Mouse (Mus musculus): ENCODE measurements around the gene Tbc1d24. TPM values are rescaled to one million over a fixed set of nuclear protein-coding genes. Genes with fewer than 3 reads are reported as not detected.

The Tbc1d24 gene
- polyA plus RNA-seq, 1 experiment from 2014 or later: 30.7 TPM

DNA sequence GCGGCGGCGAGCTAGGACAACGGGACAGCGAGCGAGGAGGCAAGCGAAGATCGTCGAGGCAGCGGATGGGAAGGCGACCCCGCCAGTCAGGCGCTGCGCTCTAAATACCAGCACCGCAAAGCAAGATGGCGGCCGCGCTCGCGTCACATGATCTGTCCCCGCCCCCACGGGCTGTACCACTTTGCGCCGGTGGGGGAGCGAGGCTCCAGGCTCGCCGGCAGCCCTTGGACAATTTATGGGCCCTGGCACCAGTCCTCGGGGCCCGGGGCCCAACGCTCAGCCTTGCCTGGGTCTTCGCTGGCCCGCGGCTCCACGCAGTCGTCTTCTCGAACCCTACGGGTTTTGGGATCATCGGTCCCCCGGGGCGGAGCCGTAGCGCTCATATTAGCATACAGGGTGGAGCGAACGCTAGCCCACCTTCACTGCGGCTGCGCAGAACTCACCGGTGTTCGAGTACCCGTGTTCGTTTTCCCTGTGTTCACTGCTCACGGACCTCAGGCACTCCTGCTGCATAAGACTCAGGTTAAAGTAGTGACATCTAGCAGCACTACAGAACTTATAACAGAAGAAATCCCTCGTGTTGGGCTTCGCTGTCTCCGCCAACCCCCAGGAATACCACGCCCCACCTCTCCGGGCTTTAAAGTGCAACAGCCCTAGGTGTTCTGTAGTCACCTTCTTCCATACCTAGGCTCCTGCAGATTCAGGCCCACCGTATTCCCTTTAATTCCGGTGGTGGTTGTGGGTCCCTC is 35.9 kb downstream of the Tbc1d24 start, which contains the start of gene Atp6v0c:
TSS of gene Atp6v0c (minus strand) at position 386 of the 749 bp plus-strand sequence.
- peaks cover 4% of the 10 kb centered on the region; the same call in 1 of the 2 replicates for H3K36me3 ChIP-seq (replicated peaks)
- H3K27me3 ChIP-seq (replicated peaks): no peaks in the 10 kb centered on the region
- ATAC-seq (replicated peaks): peak; percentile 90
- H3K27ac ChIP-seq: peak within 1 kb of the TSS; percentile 100
- H3K4me3 ChIP-seq: peak within 1 kb of the TSS; percentile 97
- peaks cover 33% of the 10 kb centered on the region for H3K4me1 ChIP-seq
- H3K4me2 ChIP-seq: peak within 1 kb of the TSS; percentile 70
- H3K9ac ChIP-seq: peak within 1 kb of the TSS; percentile 94
- under 1% methylated on average over 58 of the region's 58 CpGs for WGBS
- H3K9me3 ChIP-seq: no peaks in the 10 kb centered on the region

- H3K27me3 ChIP-seq (replicated peaks): no peaks in the 10 kb centered on the region
- H3K4me1 ChIP-seq: peaks cover 33% of the 10 kb centered on the region
- peaks cover 4% of the 10 kb centered on the region; the same call in 1 of the 2 replicates for H3K36me3 ChIP-seq (replicated peaks)
- WGBS: under 1% methylated on average over 40 of the region's 41 CpGs
- H3K27ac ChIP-seq: peak overlapping the region; percentile 100
- peak; percentile 75 for ATAC-seq (replicated peaks)
- peak overlapping the region; percentile 70 for H3K4me2 ChIP-seq
- peak overlapping the region; percentile 97 for H3K4me3 ChIP-seq
- peak overlapping the region; percentile 94 for H3K9ac ChIP-seq
- no peaks in the 10 kb centered on the region for H3K9me3 ChIP-seq
Measured at GRCm38 (mm10) chr17:24168590-24169277, 36.6 kb downstream of the Tbc1d24 start.

- peak overlapping the region; percentile 100 for H3K27ac ChIP-seq
- WGBS: 56% methylated on average over 7 of the region's 7 CpGs
- no peaks in the 10 kb centered on the region for H3K9me3 ChIP-seq
- peaks cover 37% of the 10 kb centered on the region for H3K4me1 ChIP-seq
- peak overlapping the region; percentile 97 for H3K4me3 ChIP-seq
- peak overlapping the region; percentile 94 for H3K9ac ChIP-seq
- peaks cover 4% of the 10 kb centered on the region; the same call in 1 of the 2 replicates for H3K36me3 ChIP-seq (replicated peaks)
- H3K4me2 ChIP-seq: peak overlapping the region; percentile 70
- H3K27me3 ChIP-seq (replicated peaks): no peaks in the 10 kb centered on the region
- no peak for ATAC-seq (replicated peaks)
Measured at GRCm38 (mm10) chr17:24167891-24168505, 37.4 kb downstream of the Tbc1d24 start.

GRCm38 (mm10) chr17:24167120-24167519 is 38.2 kb downstream of the Tbc1d24 start:
- no peaks in the 10 kb centered on the region for H3K27me3 ChIP-seq (replicated peaks)
- H3K36me3 ChIP-seq (replicated peaks): peaks cover 4% of the 10 kb centered on the region; the same call in 1 of the 2 replicates
- H3K4me3 ChIP-seq: peak overlapping the region; percentile 97; the same call in 1 of the 2 replicates
- peaks cover 45% of the 10 kb centered on the region for H3K4me1 ChIP-seq
- H3K9ac ChIP-seq: no peak overlapping the region
- no peak overlapping the region for H3K27ac ChIP-seq
- ATAC-seq (replicated peaks): no peak
- H3K4me2 ChIP-seq: peak overlapping the region; percentile 70
- no peaks in the 10 kb centered on the region for H3K9me3 ChIP-seq
- WGBS: 90% methylated on average over 6 of the region's 6 CpGs

- Histone ChIP-seq H3K9me3 (no peaks in the 10 kb centered on the region), H3K27ac (no peak overlapping the region), H3K4me3 (no peak overlapping the region), H3K4me1 (peaks cover 46% of the 10 kb centered on the region), H3K9ac (no peak overlapping the region), H3K4me2 (no peak overlapping the region), H3K27me3 (replicated peaks) (no peaks in the 10 kb centered on the region), H3K36me3 (replicated peaks) (peaks cover 4% of the 10 kb centered on the region; the same call in 1 of the 2 replicates)
- 80% methylated on average over 11 of the region's 11 CpGs for WGBS
- no peak for ATAC-seq (replicated peaks)
Measured at GRCm38 (mm10) chr17:24164566-24165259, 40.6 kb downstream of the Tbc1d24 start.

- Histone ChIP-seq H3K9ac (peak within 1 kb of the TSS; percentile 78), H3K9me3 (no peaks in the 10 kb centered on the region), H3K4me1 (peaks cover 45% of the 10 kb centered on the region), H3K4me2 (peak within 1 kb of the TSS; percentile 96), H3K27ac (peak within 1 kb of the TSS; percentile 92), H3K27me3 (replicated peaks) (no peaks in the 10 kb centered on the region), H3K4me3 (peak within 1 kb of the TSS; percentile 96), H3K36me3 (replicated peaks) (peaks cover 4% of the 10 kb centered on the region; the same call in 1 of the 2 replicates)
- WGBS: 2% methylated on average over 47 of the region's 47 CpGs
- ATAC-seq (replicated peaks): peak; percentile 93
Measured at GRCm38 (mm10) chr17:24163176-24163962, 42.0 kb downstream of the Tbc1d24 start, which contains the start of gene Amdhd2. Amdhd2 (minus strand) TSS chr17:24163766.

GRCm38 (mm10) chr17:24162584-24163175 is 42.7 kb downstream of the Tbc1d24 start:
- Histone ChIP-seq H3K4me1 (peaks cover 39% of the 10 kb centered on the region), H3K27me3 (replicated peaks) (no peaks in the 10 kb centered on the region), H3K9me3 (no peaks in the 10 kb centered on the region), H3K27ac (0 out of 2 replicates have a peak overlapping the region, but pooled peaks have one; percentile 92), H3K4me3 (peak overlapping the region; percentile 96), H3K9ac (peak overlapping the region; percentile 78), H3K36me3 (replicated peaks) (peaks cover 10% of the 10 kb centered on the region; the same call in 1 of the 2 replicates), H3K4me2 (peak overlapping the region; percentile 96)
- WGBS: 35% methylated on average over 17 of the region's 17 CpGs
- peak; percentile 41 for ATAC-seq (replicated peaks)

DNA sequence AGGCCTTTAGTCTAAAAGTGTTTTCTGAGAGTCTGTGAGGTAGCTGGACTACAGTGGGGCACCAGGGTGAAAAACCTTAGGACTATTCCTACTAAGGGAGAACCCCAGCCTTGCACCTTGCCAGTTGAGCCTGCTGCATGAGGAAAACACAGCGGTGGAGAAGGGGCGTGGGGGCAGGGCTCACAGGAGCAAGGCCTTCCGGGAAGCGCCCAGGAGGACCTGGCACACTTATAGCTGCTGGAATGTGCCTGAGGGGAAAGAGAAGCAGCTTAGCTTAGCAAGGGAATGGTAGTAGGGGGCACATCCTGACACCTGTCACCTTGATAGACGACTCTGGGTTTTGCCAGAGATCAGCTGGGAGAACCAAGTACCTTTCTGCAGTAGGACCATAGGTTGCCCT is 43.9 kb downstream of the Tbc1d24 start:
- no peak overlapping the region for H3K4me2 ChIP-seq
- 86% methylated on average over 5 of the region's 5 CpGs for WGBS
- H3K4me1 ChIP-seq: peaks cover 26% of the 10 kb centered on the region
- no peak overlapping the region for H3K9ac ChIP-seq
- no peaks in the 10 kb centered on the region for H3K9me3 ChIP-seq
- no peaks in the 10 kb centered on the region for H3K27me3 ChIP-seq (replicated peaks)
- H3K27ac ChIP-seq: no peak overlapping the region
- no peak overlapping the region for H3K4me3 ChIP-seq
- peaks cover 8% of the 10 kb centered on the region; the same call in 1 of the 2 replicates for H3K36me3 ChIP-seq (replicated peaks)
- no peak for ATAC-seq (replicated peaks)

DNA sequence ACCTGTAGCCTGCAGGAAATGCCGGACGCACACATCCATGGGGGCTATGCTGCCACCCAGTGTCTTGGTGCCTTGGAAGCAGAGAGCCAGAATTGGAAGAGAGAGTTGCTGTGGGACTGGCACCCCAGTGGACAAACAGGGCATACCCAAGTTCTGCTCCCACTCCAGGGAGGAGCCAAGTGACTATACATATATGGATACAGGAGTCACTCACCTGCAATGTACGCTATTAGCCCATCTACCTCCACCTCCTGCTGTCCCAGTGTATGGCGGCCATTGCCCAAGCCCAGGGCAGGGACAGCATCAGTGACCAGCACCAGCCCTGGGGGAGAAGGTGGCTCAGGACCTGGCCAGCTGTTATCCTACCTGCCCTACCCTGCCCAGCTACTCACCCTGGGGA is 47.8 kb downstream of the Tbc1d24 start:
- H3K4me2 ChIP-seq: no peak overlapping the region
- ATAC-seq (replicated peaks): 0 out of 2 replicates have a peak, but pooled peaks have one; percentile 13
- 91% methylated on average over 4 of the region's 4 CpGs for WGBS
- H3K4me1 ChIP-seq: peaks cover 11% of the 10 kb centered on the region
- H3K4me3 ChIP-seq: no peak overlapping the region
- no peak overlapping the region for H3K9ac ChIP-seq
- H3K27ac ChIP-seq: no peak overlapping the region
- H3K27me3 ChIP-seq (replicated peaks): no peaks in the 10 kb centered on the region
- no peaks in the 10 kb centered on the region for H3K9me3 ChIP-seq
- H3K36me3 ChIP-seq (replicated peaks): peaks cover 7% of the 10 kb centered on the region; the same call in 1 of the 2 replicates

- Histone ChIP-seq H3K9me3 (no peaks in the 10 kb centered on the region), H3K4me3 (no peak overlapping the region), H3K4me2 (no peak overlapping the region), H3K36me3 (replicated peaks) (peaks cover 7% of the 10 kb centered on the region; the same call in 1 of the 2 replicates), H3K27me3 (replicated peaks) (no peaks in the 10 kb centered on the region), H3K27ac (no peak overlapping the region), H3K4me1 (peaks cover 11% of the 10 kb centered on the region; the same call in 1 of the 2 replicates), H3K9ac (no peak overlapping the region)
- no peak for ATAC-seq (replicated peaks)
- WGBS: 95% methylated on average over 6 of the region's 6 CpGs
Measured at GRCm38 (mm10) chr17:24157121-24157520, 48.2 kb downstream of the Tbc1d24 start.
